Mouse (Mus musculus) megakaryocyte, embryonic 14.5 days (primary cell): ENCODE data around the gene Zbtb16.

Source experiments
- FLI1 ChIP-seq: IDR thresholded peaks from 2 replicates; pipeline ENCODE4 v1.6.1; 2012; ENCODE audit warnings: low read length, inconsistent platforms, mixed read lengths
- GATA1 ChIP-seq: IDR thresholded peaks from 3 replicates; pipeline ENCODE4 v1.6.1; 2012; ENCODE audit warnings: mixed read lengths, low read length, inconsistent platforms, borderline replicate concordance

- TF ChIP-seq GATA1, result no peak
- no peak for TF ChIP-seq FLI1
Measured at GRCm38 (mm10) chr9:48743338-48744285, 92.4 kb downstream of the Zbtb16 start.
